Mouse (Mus musculus): ENCODE results near the gene Fam214a. TPM values are rescaled to one million over a fixed set of nuclear protein-coding genes. Genes with fewer than 3 reads are reported as not detected.

Gene Fam214a
- 33.8 and 37.0 TPM in 2 replicates for polyA plus RNA-seq (2012; rRNA removed)

- peak; percentile 94 to 98 for DNase-seq (ENCODE audit: extremely low spot score in 1 of 2, low spot score in 1 of 2)
Measured at GRCm38 (mm10) chr9:74952756-74953247, at the start of gene Fam214a. TSS of gene Fam214a (plus strand) at chr9:74952884.

GRCm38 (mm10) chr9:74904866-74905508 is 47.7 kb upstream of the Fam214a start:
- DNase-seq (ENCODE audit: extremely low spot score in 1 of 2, low spot score in 1 of 2) = peak; percentile 36 to 91

GRCm38 (mm10) chr9:74906951-74907350 is 45.7 kb upstream of the Fam214a start:
- no peak for DNase-seq (ENCODE audit: extremely low spot score in 1 of 2, low spot score in 1 of 2)

- DNase-seq (ENCODE audit: extremely low spot score in 1 of 2, low spot score in 1 of 2) = no peak
Measured at GRCm38 (mm10) chr9:74909245-74909644, 43.4 kb upstream of the Fam214a start.

GRCm38 (mm10) chr9:74910226-74910759 is 42.4 kb upstream of the Fam214a start:
- no peak for DNase-seq (ENCODE audit: extremely low spot score in 1 of 2, low spot score in 1 of 2)

- no peak for DNase-seq (ENCODE audit: extremely low spot score in 1 of 2, low spot score in 1 of 2)
Measured at GRCm38 (mm10) chr9:74911430-74911829, 41.3 kb upstream of the Fam214a start.

GRCm38 (mm10) chr9:74911919-74912318 is 40.8 kb upstream of the Fam214a start:
- no peak for DNase-seq (ENCODE audit: extremely low spot score in 1 of 2, low spot score in 1 of 2)

GRCm38 (mm10) chr9:74912619-74913376 is 39.9 kb upstream of the Fam214a start:
- no peak for DNase-seq (ENCODE audit: extremely low spot score in 1 of 2, low spot score in 1 of 2)

GRCm38 (mm10) chr9:74915611-74916010 is 37.1 kb upstream of the Fam214a start:
- DNase-seq (ENCODE audit: extremely low spot score in 1 of 2, low spot score in 1 of 2) = no peak

- DNase-seq (ENCODE audit: extremely low spot score in 1 of 2, low spot score in 1 of 2) = no peak
Measured at GRCm38 (mm10) chr9:74920450-74920849, 32.2 kb upstream of the Fam214a start.

- no peak for DNase-seq (ENCODE audit: extremely low spot score in 1 of 2, low spot score in 1 of 2)
Measured at GRCm38 (mm10) chr9:74921422-74921821, 31.3 kb upstream of the Fam214a start.

GRCm38 (mm10) chr9:74922884-74923283 is 29.8 kb upstream of the Fam214a start:
- no peak for DNase-seq (ENCODE audit: extremely low spot score in 1 of 2, low spot score in 1 of 2)

- DNase-seq (ENCODE audit: extremely low spot score in 1 of 2, low spot score in 1 of 2) = no peak
Measured at GRCm38 (mm10) chr9:74923291-74923977, 29.2 kb upstream of the Fam214a start.

- no peak for DNase-seq (ENCODE audit: extremely low spot score in 1 of 2, low spot score in 1 of 2)
Measured at GRCm38 (mm10) chr9:74925220-74925769, 27.4 kb upstream of the Fam214a start.

GRCm38 (mm10) chr9:74929981-74930423 is 22.7 kb upstream of the Fam214a start:
- DNase-seq (ENCODE audit: extremely low spot score in 1 of 2, low spot score in 1 of 2) = no peak

GRCm38 (mm10) chr9:74930653-74931052 is 22.0 kb upstream of the Fam214a start:
- DNase-seq (ENCODE audit: extremely low spot score in 1 of 2, low spot score in 1 of 2) = no peak

- DNase-seq (ENCODE audit: extremely low spot score in 1 of 2, low spot score in 1 of 2) = no peak
Measured at GRCm38 (mm10) chr9:74935289-74935688, 17.4 kb upstream of the Fam214a start.

- no peak for DNase-seq (ENCODE audit: extremely low spot score in 1 of 2, low spot score in 1 of 2)
Measured at GRCm38 (mm10) chr9:74937761-74938160, 14.9 kb upstream of the Fam214a start.

GRCm38 (mm10) chr9:74938670-74939534 is 13.8 kb upstream of the Fam214a start:
- DNase-seq (ENCODE audit: extremely low spot score in 1 of 2, low spot score in 1 of 2) = no peak
